Mouse (Mus musculus) liver, embryonic 14.5 days (tissue): ENCODE data around the gene Capn9.

Experiments used
- CTCF ChIP-seq: IDR thresholded peaks from 2 replicates; pipeline ENCODE4 v1.5.1; 2016; ENCODE audit warnings: antibody characterized with exemption, low read depth, control low read depth
- EP300 ChIP-seq: IDR thresholded peaks from 2 replicates; pipeline ENCODE4 v1.6.1; 2016; ENCODE audit warnings: antibody characterized with exemption, low read depth

DNA sequence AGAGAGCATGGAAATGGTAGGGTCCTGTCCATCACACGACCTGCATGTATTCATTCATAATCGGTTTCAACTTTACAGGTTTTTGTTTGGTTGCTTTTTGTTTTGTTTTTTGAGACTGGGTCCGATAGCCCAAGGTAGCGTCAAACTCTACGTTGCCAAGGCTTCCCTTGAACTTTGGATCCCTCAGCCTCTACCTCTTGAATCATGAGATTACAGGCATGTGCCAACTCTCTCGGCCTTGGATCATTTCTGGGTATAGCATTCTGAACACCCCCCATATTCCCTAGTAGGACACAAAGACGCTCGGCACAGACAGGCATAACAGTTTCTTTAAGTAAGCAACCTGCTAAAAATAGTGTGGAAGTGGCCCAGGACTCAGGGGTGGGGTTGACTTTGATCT is 65.7 kb downstream of the Capn9 start:
- no peak for TF ChIP-seq CTCF
- TF ChIP-seq EP300, result no peak
